Mouse (Mus musculus) thymus, postnatal 4 days (tissue): ENCODE results near the gene Amer3.
"Not testable (repeated sequence)": the region's sequence is repeated elsewhere in the genome, so short reads cannot be mapped to it uniquely, and the experiment has no call there.

Source experiments
- DNase-seq: peaks from one replicate; pipeline ENCODE4 v3.0.0; 2021

The Amer3 gene

DNA sequence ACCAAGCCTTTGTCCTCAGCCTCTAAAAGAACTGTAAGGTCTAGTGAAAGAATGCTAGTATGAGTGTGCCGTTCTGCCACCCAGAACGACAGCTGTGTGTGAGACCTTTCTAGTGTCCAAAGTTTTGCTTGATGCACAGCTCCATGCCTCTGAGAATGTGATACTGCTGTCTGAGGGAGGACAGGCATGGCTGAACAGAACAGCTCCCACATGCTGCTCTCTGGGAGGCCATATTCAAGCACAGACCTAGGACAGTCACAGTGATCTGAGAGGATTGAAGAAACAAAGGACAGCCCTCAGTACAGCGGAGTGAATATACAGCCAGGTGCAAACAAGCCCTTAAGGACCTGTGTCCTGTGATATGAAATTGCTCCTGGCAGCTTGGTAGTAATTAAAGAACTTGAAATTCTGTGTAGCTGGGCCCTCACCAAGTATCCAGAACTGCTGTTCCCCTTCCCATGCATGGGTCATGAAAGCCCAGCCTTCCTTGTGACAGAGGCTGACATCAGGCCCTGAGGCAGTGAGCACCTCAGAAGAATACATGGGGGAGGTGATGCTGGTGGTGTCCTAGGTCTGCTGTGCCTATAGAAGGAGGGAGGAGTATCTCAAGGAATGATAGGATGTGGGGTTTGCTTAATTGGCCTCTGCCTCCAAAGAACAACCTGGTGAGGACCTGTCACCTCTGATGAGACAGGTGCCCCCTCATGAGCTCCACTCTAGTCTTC, 22.0 kb downstream of the Amer3 start:
- no peak for DNase-seq

DNA sequence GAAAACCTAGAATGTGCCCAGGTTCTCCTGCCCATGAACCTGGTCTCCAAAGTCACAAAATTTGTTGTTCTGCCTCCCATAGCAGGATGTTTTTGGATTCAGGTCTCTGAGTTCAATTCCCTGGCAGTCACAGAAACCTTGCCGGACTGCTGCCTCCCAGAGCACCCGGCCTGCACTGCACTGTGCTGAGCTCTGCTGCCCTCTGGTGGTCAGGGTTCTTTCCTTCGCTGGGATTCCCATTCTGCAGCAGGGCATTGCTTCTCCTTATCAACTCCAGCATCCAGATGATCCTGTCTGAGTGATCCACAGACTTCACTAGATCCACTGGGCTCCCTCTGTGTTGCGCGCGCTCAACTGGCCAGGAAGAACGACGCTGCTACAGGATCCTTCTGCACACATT, 22.9 kb downstream of the Amer3 start:
- peak; percentile 83 for DNase-seq

DNA sequence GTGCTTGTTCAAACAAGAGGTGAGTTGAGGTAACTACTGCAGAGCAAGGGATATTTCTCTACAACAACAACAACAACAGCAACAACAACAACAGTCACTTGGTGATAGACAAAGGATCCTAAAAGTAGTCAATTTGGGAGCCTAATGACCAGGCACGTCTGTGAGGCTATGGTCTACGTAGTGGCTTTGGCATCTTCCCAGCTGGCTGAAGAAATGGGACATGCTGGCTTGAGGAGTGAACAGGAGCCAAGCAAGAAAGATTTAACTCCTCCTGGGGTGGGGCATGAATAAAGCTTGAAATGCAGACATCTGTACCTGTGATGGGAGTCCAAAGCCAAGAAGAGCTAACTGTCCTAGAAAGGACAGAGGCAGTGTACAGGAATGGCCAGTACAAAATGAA, 34.3 kb downstream of the Amer3 start:
- DNase-seq = no peak

DNA sequence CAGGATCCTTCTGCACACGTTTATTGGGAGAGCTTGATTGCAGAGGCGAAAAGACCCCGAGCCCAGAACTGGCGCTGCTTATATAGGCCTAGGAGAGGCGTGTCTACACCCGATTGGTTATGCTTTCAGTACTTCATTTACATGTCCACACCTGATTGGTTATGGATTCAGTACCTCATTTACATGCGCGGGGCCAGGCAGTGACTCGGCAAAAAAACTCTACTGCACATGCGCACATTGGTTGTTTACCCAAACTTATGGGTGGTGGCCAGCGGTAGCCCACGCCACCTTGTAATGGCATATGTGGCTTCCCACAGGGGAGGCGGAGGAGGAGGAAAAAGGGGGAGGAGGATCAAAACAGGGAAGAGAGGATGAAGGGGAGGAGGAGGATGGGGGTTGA, 40.7 kb downstream of the Amer3 start:
- not testable (repeated sequence) for DNase-seq

DNA sequence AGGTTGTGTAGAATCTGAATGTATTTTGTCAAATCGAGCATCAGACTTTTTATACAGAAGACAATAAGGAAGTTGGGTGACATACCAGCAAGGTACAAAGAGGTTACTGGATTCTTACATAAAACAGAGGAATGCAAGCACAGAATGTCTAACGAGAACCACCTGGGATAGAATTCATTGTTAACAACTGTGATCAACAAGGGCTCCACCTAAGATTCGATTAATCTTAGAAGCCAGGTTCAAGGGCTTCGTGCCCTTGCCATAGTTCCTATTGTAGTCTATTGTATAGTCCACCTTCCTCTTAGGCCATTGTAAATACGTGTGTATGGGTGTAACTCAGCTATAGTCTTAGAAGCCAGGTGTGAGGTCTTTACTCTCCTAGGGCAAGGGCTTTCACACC, 41.3 kb downstream of the Amer3 start:
- DNase-seq = not testable (repeated sequence)

DNA sequence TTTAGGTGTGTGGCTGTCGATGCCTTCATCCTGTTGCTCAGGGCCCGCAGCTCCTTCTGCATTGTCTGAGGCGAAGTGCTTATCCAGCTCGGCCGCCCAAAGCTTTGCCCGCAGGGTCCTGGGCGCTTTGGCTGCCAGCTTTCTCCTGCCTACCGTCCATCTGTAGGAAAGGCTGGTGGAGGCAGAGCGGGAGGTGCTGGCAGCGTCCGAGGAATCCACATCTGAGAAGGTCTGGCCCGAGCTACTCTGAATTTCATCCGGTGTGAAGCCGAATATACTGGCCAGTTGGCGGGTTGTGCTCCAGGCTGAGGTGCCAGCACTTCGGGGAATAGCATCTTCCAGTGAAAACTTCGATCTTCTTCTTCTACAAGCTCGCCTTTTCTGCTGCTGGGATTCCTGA, 56.3 kb downstream of the Amer3 start:
- DNase-seq = no peak
